In the genomic region with DNA sequence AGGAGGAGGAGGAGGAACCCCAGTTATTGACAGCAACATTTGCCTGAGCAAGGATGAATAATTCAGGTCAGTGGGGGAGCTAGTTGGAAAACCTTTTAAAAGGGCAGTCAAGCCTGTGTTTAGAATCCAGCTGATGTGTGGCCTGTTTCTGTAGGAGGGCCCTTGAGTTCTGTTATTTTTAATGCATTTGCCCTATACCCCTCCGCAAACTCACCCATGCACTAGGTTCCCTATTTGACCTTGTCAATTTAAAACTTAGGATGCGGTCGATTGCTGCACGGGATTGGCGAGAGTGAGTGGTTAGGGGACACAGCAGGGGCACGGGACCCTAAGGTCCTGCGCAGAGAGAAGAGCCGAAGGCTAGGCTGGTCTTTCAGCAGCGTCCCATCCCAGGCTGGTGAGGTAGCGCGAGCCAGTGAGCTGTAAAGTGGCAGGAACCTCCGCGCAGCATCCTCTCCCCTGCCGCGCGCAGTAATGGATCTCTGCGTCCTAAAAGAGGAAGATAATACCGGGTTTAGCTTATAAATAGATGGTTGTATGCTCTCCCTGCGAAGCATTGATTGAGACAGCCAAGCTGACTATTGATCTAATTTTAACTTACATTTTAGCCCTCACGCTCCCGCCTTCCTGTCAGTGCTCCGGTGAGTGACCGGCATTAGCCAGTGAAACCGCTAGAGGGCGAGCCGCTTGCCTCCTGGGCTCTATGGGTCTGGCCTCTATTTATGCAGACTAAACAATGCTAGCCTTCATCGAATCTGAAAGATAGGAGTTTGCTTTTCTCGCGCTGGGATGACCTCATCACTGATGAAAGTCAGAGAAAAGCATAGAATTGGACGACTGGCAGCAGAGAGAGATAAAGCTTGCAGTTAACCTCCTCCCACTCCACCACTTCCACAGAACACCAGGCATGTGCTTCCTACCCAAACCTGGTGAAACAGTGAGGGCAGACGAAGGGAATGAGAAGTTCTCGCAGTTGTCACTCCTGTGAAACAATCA, we compare ENCODE assay signal across 8 mouse cellular contexts.
A peak's percentile ranks its signal among the peaks of the same experiment; 100 is the strongest.
DNase-seq lines count a peak whose midpoint lies in the region; ATAC-seq lines count a peak whose summit lies in the region.

No protein-coding gene starts in this region.

- WGBS in embryonic facial prominence, embryonic 14.5 days: 13% methylated on average over 32 of the region's 32 CpGs
- WGBS in limb, embryonic 12.5 days: 13% methylated on average over 32 of the region's 32 CpGs
- WGBS in midbrain, embryonic 13.5 days: 6% methylated on average over 32 of the region's 32 CpGs

- peak overlapping the region; percentile 56 for H3K4me2 ChIP-seq in embryonic facial prominence, embryonic 14.5 days (ENCODE audit: low read depth, low read length)
- H3K4me2 ChIP-seq in limb, embryonic 12.5 days: peak overlapping the region; percentile 57
- H3K4me2 ChIP-seq in midbrain, embryonic 13.5 days (replicated peaks): peak overlapping the region; percentile 56

- H3K4me3 ChIP-seq in embryonic facial prominence, embryonic 14.5 days (ENCODE audit: low read depth, low read length): peak overlapping the region; percentile 34
- H3K4me3 ChIP-seq in limb, embryonic 12.5 days (replicated peaks): peak overlapping the region; percentile 35
- H3K4me3 ChIP-seq in midbrain, embryonic 13.5 days (replicated peaks): peak overlapping the region; percentile 38

- peak; percentile 91 for ATAC-seq in embryonic facial prominence, embryonic 14.5 days (ENCODE audit: low read depth)
- ATAC-seq in limb, embryonic 12.5 days (ENCODE audit: insufficient number of reproducible peaks, insufficient read depth, low FRiP score, low TSS enrichment, low read depth): peak; percentile 49; the same call in 1 of the 2 replicates
- peak; percentile 93 for ATAC-seq in midbrain, embryonic 13.5 days

- H3K9ac ChIP-seq in embryonic facial prominence, embryonic 14.5 days (ENCODE audit: low read depth, low read length): peak overlapping the region; percentile 38; the same call in 1 of the 2 replicates
- H3K9ac ChIP-seq in limb, embryonic 12.5 days (replicated peaks): 0 out of 2 replicates have a peak overlapping the region, but pooled peaks have one; percentile 12
- peak overlapping the region; percentile 10 for H3K9ac ChIP-seq in midbrain, embryonic 13.5 days (replicated peaks)

- H3K27ac ChIP-seq in embryonic facial prominence, embryonic 14.5 days (replicated peaks; ENCODE audit: low read depth, low read length): no peak overlapping the region
- H3K27ac ChIP-seq in limb, embryonic 12.5 days: no peak overlapping the region
- H3K27ac ChIP-seq in midbrain, embryonic 13.5 days: no peak overlapping the region

- no peaks in the 10 kb centered on the region for H3K36me3 ChIP-seq in embryonic facial prominence, embryonic 14.5 days (ENCODE audit: control insufficient read depth, insufficient read depth, low read length)
- H3K36me3 ChIP-seq in limb, embryonic 12.5 days: no peaks in the 10 kb centered on the region
- no peaks in the 10 kb centered on the region for H3K36me3 ChIP-seq in midbrain, embryonic 13.5 days

- no peaks in the 10 kb centered on the region for H3K4me1 ChIP-seq in embryonic facial prominence, embryonic 14.5 days (ENCODE audit: control insufficient read depth, insufficient read depth, low read length)
- 0 out of 2 replicates have a peak, but pooled peaks cover 2% of the 10 kb centered on the region for H3K4me1 ChIP-seq in limb, embryonic 12.5 days (replicated peaks)
- no peaks in the 10 kb centered on the region for H3K4me1 ChIP-seq in midbrain, embryonic 13.5 days (replicated peaks)

- DNase-seq in 416B (ENCODE audit: low read depth): peak; percentile 95
- DNase-seq in adrenal gland, postnatal 4 days (ENCODE audit: low spot score in 2 of 2): peak; percentile 30 to 39
- peak; percentile 76 for DNase-seq in embryonic facial prominence, embryonic 14.5 days (ENCODE audit: low spot score)
- DNase-seq in heart, adult 9 months (ENCODE audit: low spot score in 2 of 2): peak; percentile 37 to 56
- DNase-seq in kidney, adult 9 months: peak; percentile 65
- peak; percentile 49 to 70 for DNase-seq in spleen, adult 18-20 months

- no peaks in the 10 kb centered on the region for H3K9me3 ChIP-seq in embryonic facial prominence, embryonic 14.5 days (ENCODE audit: control insufficient read depth, low read length)
- no peaks in the 10 kb centered on the region for H3K9me3 ChIP-seq in limb, embryonic 12.5 days
- peaks cover 3% of the 10 kb centered on the region; the same call in 1 of the 2 replicates for H3K9me3 ChIP-seq in midbrain, embryonic 13.5 days

- H3K27me3 ChIP-seq in embryonic facial prominence, embryonic 14.5 days (replicated peaks; ENCODE audit: control insufficient read depth, insufficient read depth, low read length): no peaks in the 10 kb centered on the region
- H3K27me3 ChIP-seq in limb, embryonic 12.5 days: peaks cover 3% of the 10 kb centered on the region; the same call in 1 of the 2 replicates
- H3K27me3 ChIP-seq in midbrain, embryonic 13.5 days: no peaks in the 10 kb centered on the region

Comparison
In these comparisons a context has a peak if more than half of its experiments do, and no peak if none do; other contexts are left out.
1. DNase-seq: peak in every context shown above with its lines; median percentile 95 in 416B; 76 in embryonic facial prominence, embryonic 14.5 days; 65 in kidney, adult 9 months; 60 in spleen, adult 18-20 months; 46 in heart, adult 9 months; 34 in adrenal gland, postnatal 4 days.